Mouse (Mus musculus) adrenal gland, adult 2 months (tissue): ENCODE data around the gene Klf1. TPM values are rescaled to one million over a fixed set of nuclear protein-coding genes. Genes with fewer than 3 reads are reported as not detected.

ENCODE experiments used
- DNase-seq: peaks from one replicate; pipeline ENCODE4 v3.0.0; 2021
- long read RNA-seq: library from polyadenylated mRNA; stranded (forward); transcript quantifications from one replicate; pipeline ENCODE4 v2.0.0, GENCODE M21; 2021
- polyA plus RNA-seq: library from polyadenylated mRNA; depleted of rRNA; stranded (reverse); fragments of >200 nt; gene quantifications from 2 replicates; pipeline ENCODE4 v1.2.3, GENCODE M21; 2012; rRNA removed
- total RNA-seq, 2 experiments: library from RNA; stranded (reverse); gene quantifications; 2 replicates each; pipeline ENCODE4 v1.2.3; 2021

The Klf1 gene
- under 1 TPM; 0.17 to 0.23 TPM for total RNA-seq
- 0.41 and 0.61 TPM in 2 replicates for polyA plus RNA-seq
- long read RNA-seq: 0 reads

DNA sequence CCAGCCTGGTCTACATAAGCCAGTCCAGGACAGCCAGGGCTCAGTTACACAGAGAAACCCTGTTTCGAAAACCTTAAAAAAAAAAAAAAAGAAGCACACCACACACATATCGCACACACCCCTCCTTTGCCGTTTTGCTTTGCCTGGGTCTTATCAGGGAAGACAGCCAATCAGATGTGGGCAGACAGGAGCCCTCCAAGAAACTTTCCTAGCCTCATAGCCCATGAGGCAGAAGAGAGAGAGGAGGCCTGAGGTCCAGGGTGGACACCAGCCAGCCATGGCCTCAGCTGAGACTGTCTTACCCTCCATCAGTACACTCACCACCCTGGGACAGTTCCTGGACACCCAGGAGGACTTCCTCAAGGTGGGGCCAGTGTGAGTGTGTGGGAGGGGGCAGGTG lies at the start of gene Klf1:
Gene Klf1, plus strand, starts transcription at position 177 of the 400 bp plus-strand sequence.
- no peak for DNase-seq

DNA sequence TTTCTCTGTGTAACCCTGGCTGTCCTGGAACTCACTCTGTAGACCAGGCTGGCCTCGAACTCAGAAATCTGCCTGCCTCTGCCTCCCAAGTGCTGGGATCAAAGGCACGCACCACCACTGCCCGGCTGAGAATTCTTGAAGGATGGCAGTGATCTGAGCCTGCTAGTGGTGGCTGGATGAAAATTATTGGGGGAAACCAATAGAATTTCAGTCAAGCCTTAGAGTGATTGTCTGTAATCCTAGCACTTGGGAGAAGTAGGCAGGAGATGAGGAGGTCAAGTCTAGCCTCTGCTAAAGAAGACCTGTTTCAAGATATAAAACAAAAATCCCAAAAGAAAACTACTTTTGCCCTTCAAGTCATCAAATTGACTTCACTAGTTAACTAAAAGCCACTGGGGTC lies 45.3 kb upstream of the Klf1 start:
- DNase-seq: no peak

DNA sequence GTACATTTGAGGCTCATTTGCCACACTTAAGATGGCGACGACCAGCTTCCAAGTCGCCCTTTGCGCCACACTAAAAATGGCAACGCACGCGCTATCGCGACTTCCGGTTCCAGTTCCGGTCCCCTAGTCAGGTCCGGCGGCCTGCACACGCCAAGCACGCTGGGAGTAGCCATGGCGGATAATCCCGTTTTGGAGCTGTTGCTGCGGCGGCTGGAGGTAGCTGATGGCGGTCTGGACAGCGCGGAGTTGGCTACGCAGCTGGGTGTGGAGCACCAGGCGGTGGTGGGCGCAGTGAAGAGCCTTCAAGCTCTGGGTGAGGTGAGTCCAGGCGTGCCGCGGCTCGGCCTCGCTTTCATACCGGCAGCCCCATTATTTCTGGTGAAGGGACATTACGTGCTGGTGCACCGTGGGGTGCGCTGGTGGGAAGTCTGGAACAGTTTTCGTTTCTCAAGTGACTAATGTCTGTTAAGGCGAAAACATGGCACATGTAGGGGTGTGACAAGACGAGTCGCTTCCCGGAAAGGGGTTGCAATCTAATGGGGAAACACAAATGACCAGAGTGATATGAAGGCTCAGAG lies 44.8 kb upstream of the Klf1 start, which contains the start of gene Farsa:
Gene Farsa, plus strand, starts transcription at position 126 of the 578 bp plus-strand sequence.
- peak; percentile 94 for DNase-seq

DNA sequence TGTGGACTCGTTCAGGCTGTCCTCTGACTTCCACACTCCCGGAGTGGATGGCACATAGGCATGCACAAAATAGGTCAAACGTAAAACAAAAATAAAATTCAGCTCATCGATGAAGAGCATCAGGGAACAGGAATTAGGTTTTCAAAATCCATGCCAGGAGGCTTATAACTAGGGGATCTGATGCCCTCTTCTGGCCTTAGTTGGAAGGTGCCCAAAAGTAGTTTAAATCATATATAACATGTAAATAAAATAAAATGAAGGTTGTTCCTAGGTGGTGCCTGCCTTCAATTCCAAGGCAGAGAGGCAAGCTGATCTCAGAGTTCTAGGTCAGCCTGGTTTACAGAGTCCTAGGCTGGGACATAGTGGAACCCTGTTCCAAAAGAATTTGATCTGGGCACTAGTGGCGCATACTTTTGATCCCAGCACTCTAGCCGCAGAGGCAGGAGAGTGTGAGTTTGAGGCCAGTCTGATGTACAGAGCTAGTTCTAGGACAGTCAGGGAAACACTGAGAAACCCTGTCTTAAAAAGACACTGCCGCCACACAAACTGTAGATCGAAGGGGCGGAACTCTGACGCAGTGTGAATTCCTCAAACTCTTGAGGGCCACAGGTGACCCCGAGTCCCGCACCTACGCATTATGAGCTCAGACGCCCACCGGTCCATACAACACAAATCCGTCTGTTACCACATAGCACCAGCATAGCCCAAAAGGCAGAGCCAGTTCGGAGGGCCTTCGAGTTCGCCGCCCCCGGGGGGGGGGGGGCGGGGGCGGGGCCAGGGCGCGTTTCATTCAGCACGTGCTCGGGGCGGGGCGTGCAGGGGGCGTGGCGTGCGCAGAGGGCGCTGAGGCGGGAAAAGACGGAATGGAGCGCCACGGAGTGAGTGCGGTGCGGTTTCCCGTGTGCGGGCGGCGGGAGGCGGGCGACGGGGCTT lies 30.1 kb upstream of the Klf1 start, which contains the start of gene Syce2:
Gene Syce2, plus strand, starts transcription at position 736 of the 933 bp plus-strand sequence.
- DNase-seq: peak; percentile 88

DNA sequence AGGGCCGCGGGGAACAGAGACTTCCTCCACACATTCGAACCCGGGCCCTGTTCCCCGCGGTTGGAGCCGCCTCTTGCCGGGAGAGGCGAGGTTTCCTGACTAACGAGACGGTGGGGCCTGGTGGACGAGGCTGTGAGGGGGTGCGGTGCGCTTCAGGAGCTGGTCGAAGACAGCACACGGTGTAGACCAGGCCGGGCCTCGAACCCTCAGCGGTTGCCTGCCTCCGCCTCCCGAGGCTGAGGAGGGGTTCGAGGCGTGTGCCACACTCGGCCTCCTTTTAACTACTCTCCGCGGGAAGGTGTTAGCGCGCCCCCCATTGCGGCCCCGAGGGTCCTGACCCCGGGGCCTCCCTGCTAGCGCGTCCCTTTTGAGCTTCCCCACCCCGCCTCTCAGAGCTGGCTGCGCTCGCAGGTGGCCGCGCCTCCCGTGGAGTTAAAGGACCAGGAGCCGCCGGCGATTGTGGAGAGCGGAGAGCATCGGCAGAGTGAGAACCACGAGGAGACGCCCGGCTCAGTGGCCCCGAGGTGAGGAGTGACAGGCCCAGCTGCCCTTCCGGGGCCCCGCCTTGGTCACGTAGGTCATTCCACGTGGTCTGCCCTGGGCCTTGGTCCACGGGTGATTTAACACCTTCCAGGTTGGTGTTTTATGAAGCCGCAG lies 29.3 kb upstream of the Klf1 start:
- peak; percentile 47 for DNase-seq

DNA sequence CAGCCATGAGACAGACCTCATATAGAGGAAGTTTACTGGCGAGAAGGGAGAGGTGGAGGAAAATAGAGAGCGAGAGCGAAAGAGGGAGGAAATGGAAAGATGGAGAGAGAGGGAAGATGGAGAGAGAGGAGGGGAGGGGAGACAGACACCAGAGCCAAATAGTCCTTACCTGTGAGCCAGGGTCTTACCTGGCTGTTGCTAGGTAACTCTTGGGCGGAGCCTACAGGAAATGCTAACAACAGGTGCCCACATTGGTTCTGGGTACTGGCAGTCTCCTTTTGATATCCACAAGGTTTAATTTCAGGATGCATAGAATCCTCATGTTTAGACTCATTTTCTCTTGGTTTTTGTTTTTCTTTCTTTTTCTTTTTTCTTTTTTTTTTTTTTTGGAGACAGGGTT lies 28.7 kb upstream of the Klf1 start:
- DNase-seq: no peak

DNA sequence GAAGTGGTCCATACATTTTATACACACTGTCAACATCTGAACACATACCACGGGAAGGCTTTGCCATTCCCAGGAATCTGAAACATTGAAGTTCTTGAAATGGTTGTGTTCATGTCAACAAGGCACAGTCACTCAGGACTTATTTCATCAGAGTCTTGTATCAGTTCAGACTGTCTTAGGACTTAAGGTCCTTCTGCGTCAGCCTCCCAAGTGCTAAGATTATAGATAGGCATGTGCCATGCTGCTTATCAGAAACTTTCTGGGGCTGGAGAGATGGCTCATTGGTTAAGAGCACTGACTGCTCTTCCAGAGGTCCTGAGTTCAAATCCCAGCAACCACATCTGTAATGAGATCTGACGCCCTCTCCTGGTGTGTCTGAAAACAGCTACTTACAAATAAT lies 27.4 kb upstream of the Klf1 start:
- DNase-seq: no peak

DNA sequence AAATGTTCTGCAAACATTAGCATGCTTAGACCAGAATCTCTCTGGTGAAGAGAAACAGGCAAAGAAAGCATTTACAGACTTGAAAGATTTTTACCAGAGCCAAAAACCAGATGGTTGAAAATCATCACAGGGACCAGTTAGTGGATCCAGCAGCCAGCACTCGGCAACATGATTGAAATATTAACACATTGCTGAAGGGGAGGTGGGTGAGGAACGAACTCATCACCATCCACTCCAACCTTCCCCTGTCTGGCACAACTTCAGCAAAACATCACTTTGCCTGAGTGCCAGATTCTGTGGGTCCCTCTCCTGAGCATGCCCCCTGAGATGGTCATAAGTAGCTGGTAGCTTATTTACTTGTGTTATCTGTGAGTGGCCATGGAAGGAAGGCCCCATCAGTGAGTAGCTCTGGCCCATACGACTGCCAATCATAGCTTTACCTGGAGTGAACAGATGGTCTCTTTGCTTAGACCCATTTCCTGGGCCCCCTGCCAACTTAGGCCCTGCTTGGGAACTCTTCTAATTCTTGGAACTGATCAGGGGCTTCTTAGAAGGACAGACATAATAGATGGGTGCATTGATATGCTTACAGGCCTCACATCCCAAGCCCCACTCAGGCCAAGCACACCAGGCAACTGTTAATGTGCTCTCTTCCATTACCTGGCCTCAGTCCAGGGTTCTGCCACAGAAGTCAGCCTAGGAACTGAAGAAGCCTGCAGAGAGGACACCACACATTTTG lies 24.3 kb upstream of the Klf1 start:
- no peak for DNase-seq

DNA sequence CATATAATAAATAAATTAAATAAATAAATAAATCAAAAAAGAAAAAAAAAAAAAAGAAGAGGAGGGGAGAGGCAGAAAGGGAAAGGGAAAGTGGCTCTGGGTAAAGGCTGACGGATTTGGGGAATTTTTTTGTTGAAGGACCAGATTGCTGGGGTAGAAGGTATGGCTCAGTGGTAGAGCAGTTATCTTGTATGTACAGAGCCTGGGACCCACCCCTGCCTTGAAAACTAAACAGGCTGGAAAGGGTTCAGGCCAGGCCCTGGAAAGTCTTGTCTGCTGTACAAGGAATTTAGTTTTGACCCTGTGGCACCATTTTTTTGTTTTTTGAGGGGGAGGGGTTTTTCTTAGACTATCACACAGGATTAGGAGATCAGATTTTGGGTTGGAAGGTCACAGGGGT lies 22.8 kb upstream of the Klf1 start:
- no peak for DNase-seq

DNA sequence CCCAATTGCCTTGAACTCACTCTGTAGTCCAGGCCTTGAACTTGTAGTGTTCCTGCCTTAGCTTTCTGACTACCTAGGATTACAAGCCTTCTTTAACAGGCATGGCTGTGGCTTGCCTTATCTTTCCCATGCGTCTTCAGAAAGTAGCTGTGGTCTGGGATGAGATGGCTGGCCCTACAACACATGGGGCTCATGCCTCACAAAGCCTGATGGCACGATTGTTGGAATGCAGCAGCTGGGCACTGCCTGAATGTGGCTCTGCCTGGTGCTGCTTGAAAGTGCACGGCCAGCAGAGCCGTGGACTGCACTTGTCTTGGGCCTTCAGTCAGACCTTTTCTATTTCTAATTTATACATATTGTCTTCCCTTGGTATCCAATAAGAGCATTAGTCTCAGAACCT lies 17.0 kb upstream of the Klf1 start:
- no peak for DNase-seq

DNA sequence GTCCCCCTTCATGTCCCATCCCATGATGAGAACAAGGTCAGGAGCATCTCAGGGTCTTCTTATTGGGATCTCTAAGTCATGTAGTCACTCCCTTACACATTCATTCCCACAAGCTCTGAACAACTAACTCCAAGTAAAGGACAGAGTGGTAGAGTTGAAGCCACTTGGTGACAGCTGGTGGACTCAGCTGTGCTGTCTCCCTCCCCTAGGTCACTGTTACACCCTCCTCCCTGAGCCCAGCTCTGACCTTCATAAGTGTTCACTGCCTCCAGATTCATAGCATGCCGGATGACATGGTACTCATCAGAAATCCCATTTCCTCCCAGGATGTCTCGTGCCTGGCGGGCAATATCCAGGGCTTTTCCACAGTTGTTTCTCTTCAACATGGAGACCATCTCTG lies 13.4 kb upstream of the Klf1 start:
- DNase-seq: no peak

DNA sequence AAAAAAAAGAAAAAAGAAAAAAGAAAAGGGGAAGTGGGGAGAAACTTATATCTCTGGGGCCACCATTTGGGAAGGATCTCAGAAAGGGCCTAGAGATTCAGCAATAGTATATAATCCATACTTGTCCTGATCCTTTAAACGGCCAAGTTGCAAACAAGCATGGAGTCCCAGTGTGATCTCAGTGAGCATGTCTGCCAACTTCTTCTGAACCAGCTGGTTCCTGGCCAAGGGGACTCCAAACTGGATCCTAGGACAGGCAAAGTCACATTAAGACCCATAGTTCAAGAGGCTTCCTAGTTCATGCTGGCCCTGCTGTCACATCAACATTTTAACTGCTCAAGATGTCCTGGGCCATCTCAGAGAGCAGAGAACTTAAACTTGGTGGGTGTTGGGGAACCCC lies 12.6 kb upstream of the Klf1 start:
- no peak for DNase-seq

DNA sequence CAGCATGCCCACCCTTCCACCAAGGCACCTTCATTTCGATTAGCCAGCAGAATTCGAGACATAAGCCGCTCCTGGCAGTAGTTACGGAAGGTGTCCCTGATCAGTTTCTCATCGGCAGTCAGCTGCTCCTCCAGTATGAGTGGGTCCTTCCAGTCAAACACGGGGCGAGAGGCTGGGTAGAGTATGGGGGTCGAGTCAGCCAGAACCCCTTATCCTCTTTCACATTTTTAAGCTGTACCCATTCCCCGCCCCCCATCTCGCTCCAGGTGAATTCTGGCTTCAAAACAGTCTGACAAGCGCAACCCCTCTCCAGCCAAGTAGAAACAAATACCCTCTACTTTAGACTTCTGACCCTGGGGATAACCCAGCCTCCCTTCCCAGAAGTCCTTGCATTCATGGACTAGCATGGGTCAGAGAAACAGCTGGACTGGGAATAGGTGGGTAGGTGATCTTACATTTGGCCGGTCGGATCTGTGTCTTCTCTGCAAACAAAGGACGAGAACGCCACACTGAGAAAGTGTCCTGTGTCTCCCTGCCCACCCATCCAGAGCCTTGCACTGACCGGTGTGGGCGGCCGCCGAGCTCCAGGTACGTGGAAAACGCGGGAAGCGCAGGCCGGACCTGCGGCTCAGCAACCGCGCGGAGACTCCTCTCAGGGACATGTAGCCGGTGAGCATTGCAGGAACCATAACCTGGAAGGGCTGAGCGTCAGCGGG lies 8.6 kb upstream of the Klf1 start:
- DNase-seq: no peak

DNA sequence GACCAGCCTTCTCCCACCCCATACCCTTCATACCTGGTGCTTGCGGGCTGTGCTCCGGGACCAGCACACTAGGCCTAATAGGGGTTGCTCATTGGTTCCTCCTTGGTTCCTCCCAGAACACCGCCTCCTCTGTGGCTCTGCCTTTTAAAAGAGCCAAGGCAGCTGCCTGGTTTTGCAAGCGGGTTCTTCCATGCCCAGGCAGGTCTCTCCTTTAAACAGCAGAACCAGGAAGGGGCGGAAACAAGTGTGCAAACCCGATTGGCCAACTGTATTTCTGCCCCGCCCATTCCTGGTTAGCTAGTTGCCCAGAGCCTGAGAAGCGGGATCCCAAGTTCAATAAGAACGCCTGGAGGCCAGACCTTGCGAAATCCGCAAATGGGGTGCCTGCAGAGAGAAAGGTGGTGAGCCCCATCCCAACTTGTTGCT lies 8.0 kb upstream of the Klf1 start, which contains the start of gene Gcdh:
Gene Gcdh, minus strand, starts transcription at position 213 of the 426 bp plus-strand sequence.
- peak; percentile 97 for DNase-seq

DNA sequence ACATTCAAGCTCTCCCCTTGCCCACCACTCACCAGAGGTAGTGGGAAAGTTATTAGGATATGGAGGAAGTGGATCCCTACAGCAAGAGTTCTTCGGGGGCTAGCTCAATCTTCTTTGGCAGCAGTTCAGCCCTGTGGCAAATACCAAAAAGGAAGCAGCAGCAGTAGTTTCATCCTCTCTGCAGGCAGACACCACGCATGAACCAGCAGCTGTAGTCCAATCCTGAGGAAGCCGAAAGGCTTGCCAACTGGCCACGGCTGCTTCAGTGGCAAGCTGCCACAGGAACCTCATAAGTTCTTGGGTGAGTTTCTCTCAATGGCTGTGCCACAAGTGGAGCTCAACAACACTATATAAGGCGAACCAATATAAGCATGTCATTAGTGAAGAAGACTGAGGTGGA lies 5.8 kb upstream of the Klf1 start:
- no peak for DNase-seq

DNA sequence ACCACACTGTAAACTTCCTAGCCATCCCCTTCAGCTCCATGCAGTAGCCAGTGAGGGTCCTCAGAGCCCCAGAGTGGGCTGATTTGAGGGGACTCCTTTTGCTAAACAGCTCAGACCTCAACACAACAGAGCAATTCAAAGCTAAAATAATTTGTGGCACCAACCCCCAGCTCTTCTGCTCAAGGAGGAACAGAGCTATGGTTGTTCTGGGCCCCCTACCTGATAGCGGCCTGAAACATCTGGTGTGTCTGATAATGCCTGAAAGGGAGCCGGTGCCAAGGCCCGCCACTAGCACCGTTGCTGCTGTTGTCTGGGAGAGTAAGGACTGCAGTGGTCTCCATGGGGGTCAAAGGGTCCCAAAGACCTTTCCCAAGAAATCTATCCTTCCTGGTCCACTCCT lies 657 bp upstream of the Klf1 start:
- no peak for DNase-seq

DNA sequence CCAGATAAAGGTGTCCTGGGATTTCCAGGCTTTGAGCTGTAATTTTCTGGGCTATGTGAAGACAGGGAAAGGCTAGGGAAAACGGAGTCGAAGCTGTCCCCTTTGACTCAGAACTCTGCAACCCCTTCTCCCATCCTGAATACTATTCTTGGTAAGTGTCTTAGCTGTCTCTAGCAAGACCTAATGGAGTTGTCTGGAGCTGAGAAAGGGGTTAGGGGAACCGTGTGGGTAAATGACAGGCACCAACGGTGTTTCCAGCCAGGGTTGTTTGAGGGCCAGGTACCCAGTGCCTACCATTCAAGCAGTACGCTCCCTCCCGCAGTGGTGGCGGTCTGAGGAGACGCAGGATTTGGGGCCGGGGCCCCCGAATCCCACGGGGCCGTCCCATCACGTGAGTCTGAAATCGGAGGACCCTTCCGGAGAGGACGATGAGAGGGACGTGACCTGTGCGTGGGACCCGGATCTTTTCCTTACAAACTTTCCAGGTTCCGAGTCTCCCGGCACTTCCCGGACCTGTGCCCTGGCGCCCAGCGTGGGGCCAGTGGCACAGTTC lies 715 bp downstream of the Klf1 start:
- no peak for DNase-seq

DNA sequence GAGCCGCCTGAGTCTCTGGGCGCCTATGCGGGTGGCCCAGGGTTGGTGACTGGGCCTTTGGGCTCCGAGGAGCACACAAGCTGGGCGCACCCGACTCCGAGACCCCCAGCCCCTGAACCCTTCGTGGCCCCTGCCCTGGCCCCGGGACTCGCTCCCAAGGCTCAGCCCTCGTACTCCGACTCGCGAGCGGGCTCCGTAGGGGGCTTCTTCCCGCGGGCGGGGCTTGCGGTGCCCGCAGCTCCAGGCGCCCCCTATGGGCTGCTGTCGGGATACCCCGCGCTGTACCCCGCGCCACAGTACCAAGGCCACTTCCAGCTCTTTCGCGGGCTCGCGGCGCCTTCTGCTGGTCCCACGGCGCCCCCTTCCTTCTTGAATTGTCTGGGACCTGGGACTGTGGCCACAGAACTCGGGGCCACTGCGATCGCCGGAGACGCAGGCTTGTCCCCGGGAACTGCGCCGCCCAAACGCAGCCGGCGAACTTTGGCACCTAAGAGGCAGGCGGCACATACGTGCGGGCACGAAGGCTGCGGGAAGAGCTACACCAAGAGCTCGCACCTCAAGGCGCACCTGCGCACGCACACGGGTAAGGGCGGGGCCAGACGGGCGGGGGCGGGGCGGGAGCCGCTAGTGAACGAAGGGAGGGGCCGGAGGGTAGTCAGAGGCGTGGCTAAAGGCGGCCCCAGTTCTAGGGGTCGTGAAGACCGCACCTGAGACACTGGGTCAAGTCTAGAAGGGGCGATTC lies 1.4 kb downstream of the Klf1 start:
- peak; percentile 94 for DNase-seq

DNA sequence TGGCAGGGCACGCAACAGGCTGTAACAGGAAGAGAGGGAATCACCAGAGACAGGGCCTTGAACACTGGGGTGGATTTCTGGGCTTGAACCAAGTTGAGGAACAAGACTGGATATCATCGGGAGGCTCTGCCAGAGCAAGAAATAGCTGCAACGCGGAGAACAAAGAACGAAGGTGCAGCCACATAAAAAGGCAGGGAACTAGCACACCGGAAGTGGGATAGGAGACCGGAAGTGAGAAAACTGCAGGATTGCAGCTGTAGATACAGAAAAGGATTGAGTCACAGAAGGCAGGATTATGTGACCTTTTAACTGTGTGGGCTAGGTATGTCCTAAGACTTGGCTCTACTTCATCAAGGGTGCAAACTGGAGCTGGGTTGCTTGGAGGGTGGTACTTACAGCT lies 2.6 kb downstream of the Klf1 start:
- DNase-seq: no peak

DNA sequence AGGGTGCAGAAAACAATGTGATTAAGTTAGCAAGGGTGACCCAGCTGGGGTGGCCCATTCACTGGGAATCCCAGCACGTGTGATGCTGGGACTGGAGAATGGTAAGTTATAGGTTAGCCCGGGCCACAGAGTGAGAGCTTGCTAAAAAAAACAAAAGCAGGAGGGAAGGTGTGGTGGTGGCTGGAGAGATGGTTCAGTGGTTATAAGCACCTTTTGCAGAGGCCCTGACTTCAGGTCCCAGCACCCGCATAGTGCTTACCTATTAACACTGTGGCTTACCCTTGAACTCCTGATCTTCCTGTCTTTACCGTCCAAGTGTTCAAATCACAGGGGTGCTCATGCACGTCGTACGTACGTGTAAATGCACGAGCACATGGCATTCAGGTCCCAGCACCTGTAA lies 5.3 kb downstream of the Klf1 start:
- no peak for DNase-seq
